Mouse (Mus musculus) olfactory bulb, adult 2 months (tissue): ENCODE results near the gene Pdcd2. TPM values are rescaled to one million over a fixed set of nuclear protein-coding genes. Genes with fewer than 3 reads are reported as not detected.
"Not testable (repeated sequence)": the region's sequence is repeated elsewhere in the genome, so short reads cannot be mapped to it uniquely, and the experiment has no call there.

Experiments used
- H3K27ac ChIP-seq: fragments of 200-500 bp; 2 replicates; pipeline ENCODE4 v1.5.1; 2012; ENCODE audit warnings: low read depth, low read length; ENCODE audit not compliant: insufficient read depth
- H3K4me1 ChIP-seq: fragments of 200-500 bp; 2 replicates; pipeline ENCODE4 v1.6.1; 2012; ENCODE audit warnings: low read length; ENCODE audit not compliant: control insufficient read depth, insufficient read depth
- H3K4me3 ChIP-seq: fragments of 200-500 bp; 2 replicates; pipeline ENCODE4 v1.5.1; 2012; ENCODE audit warnings: mild to moderate bottlenecking, low read depth, low read length, moderate library complexity; ENCODE audit not compliant: insufficient read depth
- CTCF ChIP-seq: fragments of 200-500 bp; IDR thresholded peaks from 2 replicates; pipeline ENCODE4 v1.5.1; 2012; ENCODE audit warnings: low read depth, mild to moderate bottlenecking, low read length, moderate library complexity; ENCODE audit not compliant: insufficient read depth
- POLR2A ChIP-seq: fragments of 200-500 bp; IDR thresholded peaks from 2 replicates; pipeline ENCODE4 v1.6.1; 2012; ENCODE audit warnings: mild to moderate bottlenecking, low read depth, low read length, moderate library complexity; ENCODE audit not compliant: insufficient read depth
- WGBS: fragments of 180-500 bp; shearing (Covaris S2); methylation state at CpG from one replicate; pipeline ENCODE4 v1.1.7; 2018; 5-methylcytosine and 5-hydroxymethylcytosine counted together
- polyA plus RNA-seq: library from polyadenylated mRNA; stranded (reverse); fragments of >200 nt; gene quantifications from 2 replicates; pipeline ENCODE4 v1.2.4, GENCODE M21; 2012; ENCODE audit warnings: low replicate concordance; ENCODE audit not compliant: missing spikeins, insufficient read depth, insufficient read length

Pdcd2 gene
- polyA plus RNA-seq = not detected in 2 replicates

DNA sequence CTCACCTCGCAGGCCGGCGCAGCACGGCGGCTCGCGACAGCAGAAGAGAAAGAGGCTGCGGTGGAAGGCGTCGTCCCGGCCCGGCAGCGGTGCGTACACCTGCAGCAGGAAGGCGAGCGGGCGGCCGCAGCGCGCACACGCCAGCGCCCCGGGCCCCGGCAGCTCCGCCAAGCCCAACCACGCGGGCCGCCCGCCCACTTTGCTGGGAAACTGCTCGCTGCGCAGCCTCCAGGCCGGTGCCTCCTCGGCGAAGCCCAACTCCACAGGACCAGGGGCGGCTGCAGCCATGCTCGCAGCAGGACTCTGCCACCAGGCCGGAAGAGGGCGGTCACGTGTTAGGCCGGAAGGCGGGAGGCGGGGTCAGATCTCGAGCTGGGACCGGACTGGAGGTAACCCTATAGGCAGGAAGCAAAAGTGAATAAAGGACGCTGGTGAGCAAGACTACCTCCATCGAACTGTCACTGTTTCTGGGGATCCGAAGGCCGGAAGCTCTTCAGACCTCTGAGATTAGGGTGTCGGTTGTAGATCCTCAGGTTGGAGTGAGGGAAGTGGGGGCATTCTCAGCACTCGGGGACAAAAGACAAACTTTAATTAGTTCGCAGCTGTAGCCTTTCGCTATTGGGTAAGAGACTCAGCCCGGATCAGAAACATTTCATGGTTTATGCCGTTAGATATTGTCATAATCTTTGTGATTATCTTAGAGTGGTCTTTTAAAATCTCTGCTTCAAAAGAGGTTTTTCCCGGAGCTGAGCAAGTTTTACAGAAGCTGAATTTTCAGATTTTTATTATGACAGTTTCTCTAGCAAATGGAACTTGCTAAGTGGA is at the start of gene Pdcd2:
TSS of gene Pdcd2 (minus strand) at position 316 of the 825 bp plus-strand sequence.
- Histone ChIP-seq H3K4me1 (peaks cover 2% of the 10 kb centered on the region), H3K27ac (peak within 1 kb of the TSS; percentile 59; the same call in 1 of the 2 replicates), H3K4me3 (peak within 1 kb of the TSS; percentile 93)
- peak; percentile 16; the same call in 1 of the 2 replicates for TF ChIP-seq CTCF
- peak; percentile 77 for TF ChIP-seq POLR2A
- WGBS = under 1% methylated on average over 55 of the region's 55 CpGs

GRCm38 (mm10) chr17:15575056-15575455 is 48.0 kb upstream of the Pdcd2 start:
- 83% methylated on average over 1 of the region's 1 CpGs for WGBS
- H3K4me3 ChIP-seq = no peak overlapping the region
- TF ChIP-seq CTCF (no peak), POLR2A (no peak)
- no peak overlapping the region for H3K27ac ChIP-seq
- no peaks in the 10 kb centered on the region for H3K4me1 ChIP-seq

- 69% methylated on average over 5 of the region's 5 CpGs for WGBS
These were observed 39.8 kb upstream of the Pdcd2 start for GRCm38 (mm10) chr17:15566908-15567307.

GRCm38 (mm10) chr17:15564928-15565300 is 37.8 kb upstream of the Pdcd2 start:
- peak overlapping the region; percentile 42 for H3K4me3 ChIP-seq
- 27% methylated on average over 12 of the region's 12 CpGs for WGBS
- peaks cover 2% of the 10 kb centered on the region; the same call in 1 of the 2 replicates for H3K4me1 ChIP-seq
- H3K27ac ChIP-seq = no peak overlapping the region
- no peak for TF ChIP-seq POLR2A
- no peak for TF ChIP-seq CTCF

More at GRCm38 (mm10) chr17:15566908-15567307, 39.8 kb upstream of the Pdcd2 start:
- Histone ChIP-seq H3K4me3 (no peak overlapping the region), H3K4me1 (peaks cover 2% of the 10 kb centered on the region; the same call in 1 of the 2 replicates), H3K27ac (no peak overlapping the region)
- no peak for TF ChIP-seq POLR2A
- TF ChIP-seq CTCF = no peak

- Histone ChIP-seq H3K4me1 (peaks cover 2% of the 10 kb centered on the region; the same call in 1 of the 2 replicates), H3K27ac (peak within 1 kb of the TSS; percentile 98), H3K4me3 (peak within 1 kb of the TSS; percentile 79)
- under 1% methylated on average over 43 of the region's 43 CpGs for WGBS
- TF ChIP-seq POLR2A (peak; percentile 61), CTCF (no peak)
These were observed 37.2 kb upstream of the Pdcd2 start, which contains the start of gene Prdm9 for GRCm38 (mm10) chr17:15564014-15564927. TSS of gene Prdm9 (minus strand) at chr17:15564354.

GRCm38 (mm10) chr17:15559946-15560345 is 32.8 kb upstream of the Pdcd2 start:
- 93% methylated on average over 2 of the region's 2 CpGs for WGBS
- H3K4me1 ChIP-seq = peaks cover 2% of the 10 kb centered on the region; the same call in 1 of the 2 replicates
- H3K27ac ChIP-seq = no peak overlapping the region
- H3K4me3 ChIP-seq = no peak overlapping the region
- TF ChIP-seq POLR2A (no peak), CTCF (no peak)

DNA sequence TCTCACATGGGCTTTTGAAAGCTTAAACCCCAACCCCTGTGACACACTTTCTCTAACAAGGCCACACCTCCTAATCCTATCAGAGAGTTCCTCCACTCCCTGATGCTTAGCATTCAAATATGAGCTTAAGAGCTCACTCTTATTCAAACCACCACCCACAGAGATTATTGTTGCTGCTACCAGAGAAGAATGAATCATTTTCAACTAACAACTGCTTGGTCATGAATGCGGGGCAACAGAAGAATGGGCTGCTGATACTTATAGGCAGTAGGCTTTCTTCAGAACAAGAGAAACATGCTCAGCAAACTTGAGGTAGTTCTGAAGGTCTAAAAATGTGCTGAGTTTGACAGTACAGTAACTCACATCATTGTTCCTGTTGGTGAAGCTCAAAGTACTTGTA is 22.6 kb upstream of the Pdcd2 start:
- no peak for TF ChIP-seq CTCF
- no peak for TF ChIP-seq POLR2A
- Histone ChIP-seq H3K4me1 (no peaks in the 10 kb centered on the region), H3K4me3 (no peak overlapping the region), H3K27ac (no peak overlapping the region)
- WGBS = 59% methylated on average over 1 of the region's 1 CpGs

DNA sequence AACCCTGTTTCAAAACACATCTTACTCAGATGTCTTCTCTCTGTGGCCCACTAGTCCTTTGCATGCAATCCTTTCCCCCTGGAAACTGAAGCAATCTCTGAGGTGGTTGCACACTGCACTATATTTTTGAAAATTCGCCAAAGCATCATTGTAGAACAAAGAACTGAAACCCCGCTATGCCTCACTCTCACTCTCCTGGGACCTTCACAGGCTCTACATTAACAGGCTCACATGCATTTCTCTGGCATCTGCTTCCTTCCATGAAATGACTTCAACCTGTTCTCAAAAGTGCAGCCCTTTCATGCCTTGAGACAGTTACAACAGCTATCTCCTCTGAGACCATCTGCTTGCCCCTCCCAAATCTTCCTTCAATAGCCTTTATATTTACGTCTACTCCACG is 19.3 kb upstream of the Pdcd2 start:
- WGBS = 69% methylated on average over 4 of the region's 4 CpGs
- no peaks in the 10 kb centered on the region for H3K4me1 ChIP-seq
- no peak overlapping the region for H3K4me3 ChIP-seq
- no peak for TF ChIP-seq POLR2A
- no peak overlapping the region for H3K27ac ChIP-seq

DNA sequence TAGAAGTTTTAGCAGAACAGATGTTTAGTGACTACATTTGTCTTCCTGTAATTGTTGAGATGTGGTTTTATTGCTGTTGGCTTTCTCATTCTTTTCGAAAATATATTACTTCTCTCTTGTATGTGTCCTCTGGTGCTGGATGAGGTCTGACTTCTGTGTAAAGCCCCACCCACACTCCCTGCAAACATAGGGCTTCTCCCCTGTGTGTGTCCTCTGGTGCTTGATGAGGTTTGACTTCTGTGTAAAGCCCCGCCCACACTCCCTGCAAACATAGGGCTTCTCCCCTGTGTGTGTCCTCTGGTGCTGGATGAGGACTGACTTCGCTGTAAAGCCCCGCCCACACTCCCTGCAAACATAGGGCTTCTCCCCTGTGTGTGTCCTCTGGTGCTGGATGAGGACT is 16.8 kb upstream of the Pdcd2 start:
- H3K4me3 ChIP-seq, H3K4me1 ChIP-seq, H3K27ac ChIP-seq: not testable (repeated sequence)
- 62% methylated on average over 4 of the region's 4 CpGs for WGBS

DNA sequence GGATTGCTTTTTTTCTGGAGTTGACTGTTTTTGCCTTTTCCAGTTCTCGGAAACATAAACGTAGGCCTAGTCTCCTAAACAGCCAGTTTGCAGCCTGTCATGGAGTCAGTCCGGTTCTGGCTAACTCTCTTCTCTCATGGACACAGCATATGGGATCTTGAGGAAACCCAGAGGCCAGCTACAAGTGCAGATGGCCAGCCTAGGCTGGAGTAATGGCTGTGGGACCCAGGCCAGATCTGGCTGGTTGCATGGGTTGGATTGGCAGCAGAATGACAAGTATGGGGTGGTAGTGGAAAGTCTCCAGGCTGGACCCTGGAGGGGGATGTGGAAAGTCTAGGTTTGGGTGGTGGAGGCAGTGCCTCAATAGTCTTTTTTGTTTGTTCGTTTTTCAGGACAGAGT is 13.2 kb upstream of the Pdcd2 start:
- TF ChIP-seq CTCF (no peak), POLR2A (no peak)
- H3K27ac ChIP-seq = no peak overlapping the region
- WGBS = 71% methylated on average over 4 of the region's 4 CpGs

More for the DNA sequence above, 13.2 kb upstream of the Pdcd2 start:
- Histone ChIP-seq H3K4me3 (no peak overlapping the region), H3K4me1 (peaks cover 5% of the 10 kb centered on the region; the same call in 1 of the 2 replicates)
